Mouse (Mus musculus) erythroblast, embryonic 14.5 days (primary cell): ENCODE measurements around the gene Heatr1.

Experiments
- GATA1 ChIP-seq: IDR thresholded peaks from 2 replicates; pipeline ENCODE4 v1.6.1; 2012; ENCODE audit warnings: low read length, inconsistent platforms, mixed read lengths
- TAL1 ChIP-seq: IDR thresholded peaks from 3 replicates; pipeline ENCODE4 v1.6.1; 2012; ENCODE audit warnings: low read length, inconsistent platforms, mixed read lengths

- no peak for TF ChIP-seq GATA1
- no peak for TF ChIP-seq TAL1
These were observed 47.3 kb downstream of the Heatr1 start for GRCm38 (mm10) chr13:12442008-12442587.
